Mouse (Mus musculus): ENCODE results near the gene Zbtb17. TPM values are rescaled to one million over a fixed set of nuclear protein-coding genes. Genes with fewer than 3 reads are reported as not detected.

Gene Zbtb17
- total RNA-seq, 2 experiments from 2014 or later, result 25.2 to 25.5 TPM

DNA sequence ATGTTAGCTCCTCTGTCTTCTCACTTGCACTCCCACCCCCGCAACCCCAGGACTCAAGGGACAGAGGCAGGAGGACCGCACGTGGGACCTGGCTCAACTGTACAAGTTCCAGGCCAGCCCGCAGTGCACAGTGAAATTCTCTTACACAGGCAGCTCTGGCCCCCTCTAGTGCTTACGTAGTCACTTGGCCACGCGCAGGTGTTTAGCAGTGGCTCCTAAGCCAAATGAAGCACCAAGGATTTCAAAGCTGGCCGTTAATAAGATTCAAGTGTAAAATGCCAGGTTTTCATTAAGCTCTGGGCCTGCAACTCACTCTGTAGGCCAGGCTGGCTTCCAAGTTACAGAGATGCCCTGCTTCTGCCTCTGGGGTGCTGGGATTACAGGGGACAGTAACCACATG, 35.0 kb downstream of the Zbtb17 start:
- DNase-seq, result no peak
- intact Hi-C loops (cut with DNase I), result no loop called here

DNA sequence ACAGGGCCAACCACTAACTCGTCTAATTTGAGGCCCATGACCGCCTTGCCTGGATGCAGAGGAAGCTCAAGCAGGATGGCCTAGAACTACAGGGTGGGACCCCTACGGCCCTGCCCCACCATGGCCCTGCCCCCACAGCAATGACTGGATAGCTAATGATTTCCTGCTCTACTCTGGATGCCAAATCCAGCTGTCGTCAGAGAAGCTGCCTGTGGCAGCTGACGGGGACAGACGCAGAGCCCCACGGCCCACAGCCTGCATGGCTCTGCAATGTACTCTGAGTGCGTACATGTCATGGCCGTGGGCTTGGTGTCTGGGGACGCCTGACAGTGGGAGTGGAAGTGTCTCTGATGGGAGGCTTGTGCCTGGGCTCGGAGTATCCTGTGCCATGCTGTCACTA, 39.6 kb downstream of the Zbtb17 start:
- no peak for DNase-seq
- intact Hi-C loops (cut with DNase I), result no loop called here

DNA sequence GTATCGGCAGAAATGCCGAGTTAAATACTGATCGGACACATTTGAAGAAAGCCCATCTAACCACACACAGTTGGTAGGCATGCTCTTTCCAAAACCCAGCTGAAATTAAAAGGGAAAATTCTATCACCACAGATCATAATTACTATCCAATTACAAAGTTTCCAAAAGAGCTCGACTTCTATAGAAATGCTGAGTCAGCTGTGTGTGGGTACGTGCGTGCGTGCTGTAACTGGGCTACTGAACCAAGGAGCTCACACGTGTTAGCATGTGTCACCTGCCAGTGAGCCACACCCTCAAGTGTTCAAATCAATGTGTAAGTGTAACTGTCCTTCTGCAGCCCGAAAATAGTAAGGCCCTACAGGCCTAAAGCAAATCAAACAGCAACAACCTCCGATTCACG, 43.1 kb downstream of the Zbtb17 start:
- DNase-seq, result no peak
- intact Hi-C loops (cut with DNase I), result no loop called here

DNA sequence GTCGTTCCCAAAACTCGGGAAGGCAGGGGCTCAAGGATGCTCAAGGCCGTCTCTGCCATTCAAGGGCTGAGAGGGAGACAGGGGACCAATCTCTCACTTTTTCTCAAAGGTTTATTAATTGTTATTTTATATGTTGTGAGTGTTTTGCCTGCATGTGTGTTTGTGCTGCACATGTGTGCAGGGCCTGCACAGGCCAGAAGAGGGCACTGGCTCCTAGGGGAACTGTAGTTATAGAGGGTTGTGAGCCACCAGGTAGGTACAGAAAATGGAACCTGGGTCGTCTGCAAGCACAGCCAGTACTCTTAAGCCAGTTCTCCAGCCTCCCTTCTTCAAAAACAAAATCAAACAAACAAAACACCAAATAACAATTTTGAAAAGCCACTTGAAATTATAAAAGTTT, 44.2 kb downstream of the Zbtb17 start:
- intact Hi-C loops (cut with DNase I), result no loop called here
- DNase-seq, result no peak

DNA sequence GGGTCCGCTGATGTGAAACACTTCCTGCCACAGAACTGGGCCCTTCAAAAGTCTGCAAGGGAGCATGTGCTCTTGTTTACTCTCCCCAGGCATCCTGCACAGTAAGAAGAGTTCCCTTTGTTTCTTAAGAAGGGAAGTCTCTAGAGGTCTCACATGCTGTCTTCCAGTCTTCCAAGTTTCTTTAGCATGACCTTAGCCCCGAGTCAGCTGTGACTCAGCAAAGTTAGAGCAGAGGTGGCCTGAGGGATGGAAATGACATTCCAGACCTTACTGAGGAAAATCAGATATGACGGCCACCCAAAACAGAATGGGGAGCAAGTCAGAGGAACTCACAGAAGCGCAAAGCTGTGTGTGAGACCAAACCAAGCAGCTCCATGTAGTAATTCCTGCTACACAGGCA, 56.2 kb downstream of the Zbtb17 start:
- intact Hi-C loops (cut with DNase I), result no loop called here
- no peak for DNase-seq

DNA sequence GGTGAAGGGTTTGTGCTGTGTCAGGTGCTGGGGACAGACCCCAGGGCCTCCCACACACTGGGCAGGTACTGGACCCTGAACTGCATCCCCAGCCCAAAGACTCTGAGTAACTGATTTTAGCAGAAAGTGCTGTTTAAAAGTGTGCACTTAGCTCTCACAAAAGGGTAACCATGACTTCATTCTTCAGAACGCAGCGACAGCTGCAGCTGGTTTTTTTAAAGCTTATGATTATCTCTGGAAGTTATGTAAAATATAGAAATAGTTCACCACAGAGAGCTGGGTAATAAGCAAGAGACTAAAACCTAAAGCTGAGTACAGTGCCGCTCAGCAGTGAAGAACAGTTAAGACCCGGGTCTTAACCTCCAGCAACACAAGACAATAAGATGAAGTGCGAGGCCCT, 56.6 kb downstream of the Zbtb17 start:
- intact Hi-C loops (cut with DNase I), result no loop called here

DNA sequence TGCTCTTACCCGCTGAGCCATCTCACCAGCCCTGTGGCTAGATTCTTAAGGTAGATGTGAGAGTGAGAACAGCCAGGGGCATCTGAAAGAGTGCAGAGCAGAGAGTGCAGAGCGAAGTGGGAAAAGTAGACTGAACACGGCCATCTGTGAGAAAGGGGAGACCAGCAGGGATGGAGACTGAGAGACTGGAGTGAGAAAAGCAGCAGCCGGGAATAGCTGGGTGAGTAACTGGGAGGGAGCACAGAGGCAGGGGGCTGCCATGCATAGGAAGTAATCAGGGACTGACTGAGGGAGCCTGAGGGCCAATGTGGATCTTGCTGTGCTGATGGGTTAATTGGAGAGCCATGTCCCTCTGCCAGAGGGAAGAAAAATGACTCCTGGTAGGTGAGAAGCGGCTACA, 58.3 kb downstream of the Zbtb17 start:
- intact Hi-C loops (cut with DNase I), result no loop called here
- DNase-seq, result no peak

More for the DNA sequence above, 56.6 kb downstream of the Zbtb17 start:
- no peak for DNase-seq

DNA sequence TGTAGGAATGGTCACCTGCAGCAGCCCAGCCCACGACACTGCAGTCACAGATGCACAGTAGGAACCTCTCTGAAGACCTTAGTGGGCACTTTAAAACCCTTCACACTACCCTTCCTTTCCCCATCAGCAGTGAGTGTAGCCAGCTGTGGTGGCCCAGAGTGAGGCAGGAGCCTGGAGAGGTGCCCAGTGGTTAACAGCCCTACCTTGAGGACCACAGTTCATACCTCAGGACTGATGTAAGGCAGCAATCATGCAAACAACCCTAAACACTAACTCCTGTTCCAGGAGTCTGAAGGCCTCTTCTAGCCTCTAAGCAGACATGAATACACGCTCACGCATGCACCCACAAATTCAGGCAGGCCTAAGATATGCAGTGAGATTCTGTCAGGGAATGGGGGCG, 60.0 kb downstream of the Zbtb17 start:
- intact Hi-C loops (cut with DNase I), result no loop called here
- no peak for DNase-seq

DNA sequence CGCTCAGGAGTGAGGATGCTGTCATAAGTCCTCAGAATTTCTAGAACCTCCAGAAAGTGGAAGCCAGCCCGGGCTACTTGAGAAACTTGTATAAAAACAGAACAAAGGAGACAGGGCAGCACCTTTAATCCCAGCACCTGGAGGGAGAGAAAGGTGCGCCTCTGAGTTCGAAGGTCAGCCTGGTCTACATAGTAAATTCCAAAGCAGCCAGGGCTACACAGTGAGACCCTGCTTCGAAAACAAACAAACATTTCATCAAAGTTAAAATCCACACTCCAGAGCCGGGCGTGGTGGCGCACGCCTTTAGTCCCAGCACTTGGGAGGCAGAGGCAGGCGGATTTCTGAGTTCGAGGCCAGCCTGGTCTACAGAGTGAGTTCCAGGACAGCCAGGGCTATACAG, 61.4 kb downstream of the Zbtb17 start:
- intact Hi-C loops (cut with DNase I), result loop anchor here (5.0 kb wide), 1 partner anchor 74 kb away; no protein-coding TSS in a partner anchor
- no peak for DNase-seq

DNA sequence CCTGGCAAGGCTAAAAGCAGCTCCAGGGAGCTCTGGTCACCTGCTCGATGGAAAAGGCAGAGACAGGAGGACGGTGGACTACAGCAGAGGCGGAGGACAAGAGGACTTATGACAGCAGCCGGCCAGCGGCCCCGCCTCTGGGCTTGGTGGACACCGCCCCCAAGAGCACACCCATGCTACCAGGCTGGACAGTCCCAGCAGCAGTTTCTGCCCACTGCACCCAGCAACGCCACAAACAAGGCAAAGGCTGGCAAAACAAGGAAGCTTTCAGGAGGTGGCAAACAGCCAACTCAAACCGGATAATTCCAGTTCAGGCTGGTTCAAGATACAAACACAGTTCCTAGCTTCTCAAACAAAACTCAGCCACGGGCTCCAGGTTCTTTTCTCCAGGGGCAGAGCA, 61.9 kb downstream of the Zbtb17 start:
- intact Hi-C loops (cut with DNase I), result loop anchor here (5.0 kb wide), 1 partner anchor 74 kb away; no protein-coding TSS in a partner anchor
- DNase-seq, result peak; percentile 50 to 54

DNA sequence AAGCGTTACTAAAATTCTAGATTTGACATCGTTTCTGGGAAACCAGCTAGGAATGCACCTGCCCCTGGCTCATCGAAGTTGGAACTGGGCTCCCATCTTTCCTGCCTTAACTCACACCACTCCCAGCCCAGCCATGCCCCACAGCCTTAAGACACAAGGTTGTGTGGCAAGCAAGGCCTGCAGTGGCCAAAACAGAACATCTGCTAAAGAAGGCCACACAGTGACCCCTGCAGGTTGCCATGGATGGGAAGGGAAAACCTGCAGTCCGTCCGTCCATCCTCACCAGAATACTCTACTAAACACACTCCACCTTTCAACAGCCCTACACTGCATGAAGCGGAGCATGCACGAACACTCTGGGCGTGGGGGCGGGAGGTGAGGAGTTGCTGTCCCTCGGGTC, 62.4 kb downstream of the Zbtb17 start:
- peak; percentile 34 to 36 for DNase-seq
- intact Hi-C loops (cut with DNase I), result loop anchor here (5.0 kb wide), 1 partner anchor 75 kb away; no protein-coding TSS in a partner anchor

DNA sequence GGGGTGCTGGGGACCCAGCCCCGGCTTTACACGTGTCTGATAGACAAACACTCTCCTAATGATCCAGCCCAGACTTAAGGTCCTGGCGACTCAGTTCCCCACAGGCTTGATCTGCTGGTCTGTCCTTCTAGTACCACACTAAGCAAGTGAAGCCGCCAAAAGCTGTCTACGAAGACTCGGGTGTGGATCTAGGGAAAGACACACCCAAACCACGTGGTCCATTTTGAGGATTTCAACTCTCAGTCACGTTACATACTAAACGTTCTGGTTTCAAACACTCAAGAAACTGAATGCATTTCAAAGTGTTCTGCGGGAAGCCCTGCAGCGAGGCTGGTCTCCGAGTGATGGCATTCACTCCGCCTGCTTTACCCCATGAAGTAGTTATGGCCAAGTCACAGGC, 66.0 kb downstream of the Zbtb17 start:
- DNase-seq, result no peak
- intact Hi-C loops (cut with DNase I), result no loop called here

DNA sequence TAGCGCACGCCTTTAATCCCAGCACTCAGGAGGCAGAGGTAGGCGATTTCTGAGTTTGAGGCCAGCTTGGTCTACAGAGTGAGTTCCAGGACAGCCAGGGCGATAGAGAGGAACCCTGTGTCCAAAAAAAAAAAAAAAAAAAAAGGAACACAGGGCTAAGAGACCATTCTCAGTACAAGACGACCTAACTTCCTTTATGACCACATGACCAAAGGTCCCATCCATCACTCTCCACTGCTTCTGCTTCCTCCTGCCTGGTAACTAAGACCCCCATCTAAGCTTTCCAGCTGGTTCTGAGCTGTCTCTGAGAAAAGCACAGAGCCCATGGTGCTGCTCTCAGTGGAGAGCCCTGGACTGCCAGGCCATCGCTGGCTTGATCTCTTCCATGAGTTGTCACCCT, 67.7 kb downstream of the Zbtb17 start:
- no peak for DNase-seq
- intact Hi-C loops (cut with DNase I), result no loop called here

DNA sequence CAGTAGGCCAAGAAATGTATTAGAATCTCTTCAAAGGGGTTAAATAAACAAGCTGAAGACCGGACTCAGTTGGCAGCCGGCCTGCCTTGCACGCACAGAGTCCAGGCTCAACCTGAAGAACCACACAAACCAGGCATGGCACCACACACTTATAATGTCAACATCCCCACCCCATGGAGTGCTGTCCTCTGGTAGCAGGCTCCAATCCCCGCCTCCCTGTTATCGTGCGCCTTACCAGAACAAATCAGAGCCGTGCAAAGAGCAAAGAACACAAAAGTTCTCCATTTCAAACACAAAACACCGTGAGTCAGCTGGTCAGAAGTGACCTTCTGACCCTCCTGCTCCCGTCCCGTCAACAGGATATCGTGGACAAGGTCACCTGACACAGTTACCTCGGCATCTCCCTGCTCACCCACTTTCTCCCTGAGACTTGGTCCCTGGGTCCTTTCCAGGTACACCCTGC, 69.8 kb downstream of the Zbtb17 start:
- DNase-seq, result no peak
- intact Hi-C loops (cut with DNase I), result no loop called here

Other genes starting within 250 kb of the Zbtb17 start
- gene Rsg1, start 230.7 kb upstream of the Zbtb17 start, total RNA-seq (2021), result not detected
- under 1 TPM; 0.26 to 0.69 TPM for gene Arhgef19, start 205.2 kb upstream of the Zbtb17 start, total RNA-seq (2021)
- 1 to 10 TPM; 2.4 to 2.6 TPM for gene Epha2, start 143.4 kb upstream of the Zbtb17 start, total RNA-seq (2021)
- under 1 TPM; 0.18 to 0.22 TPM for gene Fam131c, start 76.4 kb upstream of the Zbtb17 start, total RNA-seq (2021)
- gene Clcnka, start 45.9 kb upstream of the Zbtb17 start, total RNA-seq (2021), result under 1 TPM; 0.17 to 0.26 TPM
- under 1 TPM in 1 of 2 experiments, not detected in 1; 0.27 TPM for gene Clcnkb, start 28.6 kb upstream of the Zbtb17 start, total RNA-seq (2021)
- gene Hspb7, start 23.9 kb upstream of the Zbtb17 start, total RNA-seq (2021), result 100 to 1,000 TPM; 198 to 366 TPM
- gene Srarp, start 8.5 kb upstream of the Zbtb17 start, total RNA-seq (2021), result under 1 TPM; 0.31 to 0.67 TPM
- 10 to 100 TPM; 17.1 to 21.8 TPM for gene Spen, start 93.9 kb downstream of the Zbtb17 start, total RNA-seq (2021)
- under 1 TPM; 0.64 to 0.84 TPM for gene Fblim1, start 161.4 kb downstream of the Zbtb17 start, total RNA-seq (2021)
- gene Tmem82, start 174.0 kb downstream of the Zbtb17 start, total RNA-seq (2021), result 1 to 10 TPM in 1 of 2 experiments, under 1 TPM in 1; 0.62 to 1.4 TPM
- 10 to 100 TPM; 10.3 to 26.0 TPM for gene Slc25a34, start 179.2 kb downstream of the Zbtb17 start, total RNA-seq (2021)
- gene Plekhm2, start 220.2 kb downstream of the Zbtb17 start, total RNA-seq (2021), result 10 to 100 TPM; 23.6 to 30.5 TPM
- 1 to 10 TPM; 5.2 to 9.3 TPM for gene Rsc1a1, start 240.9 kb downstream of the Zbtb17 start, total RNA-seq (2021)

All from gastrocnemius, postnatal 36 days (tissue).